Mouse (Mus musculus) hematopoietic stem cell, adult 5-6 weeks (primary cell): ENCODE data around the gene Trhde. TPM values are rescaled to one million over a fixed set of nuclear protein-coding genes. Genes with fewer than 3 reads are reported as not detected.

Source experiments
- ATAC-seq, 2 experiments: fragments of 125-278 bp in 1 of 2; replicated peaks in 1 of 2; 2 replicates each; pipeline ENCODE4 v1.8.0; 2016 to 2017; ENCODE audit warnings: inconsistent platforms in 2 of 2, mild to moderate bottlenecking in 2 of 2, moderate number of reproducible peaks in 2 of 2, low read depth in 1 of 2, moderate TSS enrichment in 1 of 2; ENCODE audit not compliant: low FRiP score in 2 of 2, poor library complexity in 2 of 2, severe bottlenecking in 2 of 2, insufficient read depth in 1 of 2, low TSS enrichment in 1 of 2
- total RNA-seq: library from RNA; stranded (forward); fragments of 172-1452, 232-1000 nt; gene quantifications from 2 replicates; pipeline ENCODE4 v1.2.3, GENCODE M21; 2017

Gene Trhde
- total RNA-seq, 1 experiment from 2014 or later, result not detected

DNA sequence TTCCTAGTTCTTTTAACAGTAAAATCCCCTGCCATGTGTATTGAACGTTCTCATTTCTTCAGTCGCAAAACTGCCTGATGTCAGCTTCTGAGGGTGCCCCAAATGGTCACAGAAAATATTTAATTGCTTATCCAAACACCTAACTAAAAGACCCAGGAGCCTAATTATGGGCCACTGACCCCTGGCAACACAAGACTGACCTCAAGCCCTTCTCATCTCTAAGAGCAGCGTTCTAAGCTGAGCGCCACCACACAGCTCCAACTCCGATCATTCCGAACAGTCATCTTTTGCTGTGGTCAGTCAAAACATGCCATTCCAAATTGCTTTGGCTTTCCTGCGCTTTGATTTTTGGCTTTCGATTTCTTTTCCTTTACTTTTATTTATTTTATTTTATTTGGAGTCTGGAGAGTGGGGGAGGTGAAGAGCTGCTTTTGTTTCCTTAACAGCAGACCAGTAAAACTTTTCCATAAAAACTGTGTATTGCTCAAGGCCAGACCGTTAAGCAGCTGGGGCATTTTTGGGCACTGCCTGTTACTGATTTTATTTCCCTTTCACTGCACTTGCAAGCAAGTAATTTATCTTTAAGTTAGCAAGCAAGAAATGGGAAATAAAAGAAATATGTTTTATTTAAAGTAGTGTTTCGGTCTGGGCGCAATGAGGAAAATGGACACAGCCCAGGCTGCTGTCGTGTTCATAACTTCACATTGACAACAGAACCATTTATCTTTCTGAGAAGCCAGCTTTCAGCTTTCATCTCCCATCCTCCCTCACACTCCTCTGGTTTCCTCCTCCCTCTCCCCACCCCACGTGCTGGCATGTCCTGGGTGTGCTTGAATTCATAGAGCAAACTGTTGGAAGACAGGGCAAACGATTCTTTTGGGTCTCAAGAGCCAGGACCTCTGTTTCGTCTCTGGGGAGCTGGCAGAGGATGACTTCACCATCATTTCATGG is 59.1 kb downstream of the Trhde start:
- no peak for ATAC-seq

DNA sequence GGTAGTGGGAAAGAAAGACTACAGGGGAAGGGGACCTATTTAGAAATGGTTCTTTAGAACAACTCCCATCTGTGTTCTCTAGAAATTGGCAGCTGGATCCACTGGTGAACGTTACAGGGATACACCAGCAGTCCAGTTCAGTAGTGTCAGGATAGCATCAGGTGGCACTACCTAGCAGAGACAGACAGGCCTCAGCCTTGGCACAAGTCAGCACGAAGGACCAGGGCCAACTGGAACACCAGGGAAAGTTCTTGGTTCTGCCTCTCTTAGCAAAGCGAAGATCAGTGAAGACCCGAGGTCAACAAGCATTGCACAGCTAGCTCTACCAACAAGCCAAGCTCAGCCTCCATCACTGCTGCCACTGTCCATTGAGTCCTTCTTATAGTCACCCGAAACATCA is 62.2 kb downstream of the Trhde start:
- no peak for ATAC-seq

DNA sequence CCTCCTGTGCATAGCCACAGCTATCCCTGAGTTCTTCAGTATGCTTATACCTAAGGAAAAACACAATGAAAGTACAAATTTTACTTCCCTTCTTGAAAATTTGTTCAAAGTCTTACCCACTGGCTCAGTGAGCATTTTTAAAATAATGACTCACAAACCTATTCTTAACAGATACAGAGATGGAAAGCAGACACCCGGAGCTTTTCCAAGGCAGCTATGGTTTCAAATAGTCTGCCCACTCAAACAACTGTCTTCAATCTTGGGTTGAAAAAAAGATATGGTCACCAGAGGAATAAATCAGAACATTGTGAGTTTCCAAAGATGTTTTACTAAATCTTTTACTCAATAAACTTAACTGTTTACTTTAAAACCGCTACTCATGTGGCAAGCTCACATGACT is 64.5 kb downstream of the Trhde start:
- ATAC-seq, result no peak

DNA sequence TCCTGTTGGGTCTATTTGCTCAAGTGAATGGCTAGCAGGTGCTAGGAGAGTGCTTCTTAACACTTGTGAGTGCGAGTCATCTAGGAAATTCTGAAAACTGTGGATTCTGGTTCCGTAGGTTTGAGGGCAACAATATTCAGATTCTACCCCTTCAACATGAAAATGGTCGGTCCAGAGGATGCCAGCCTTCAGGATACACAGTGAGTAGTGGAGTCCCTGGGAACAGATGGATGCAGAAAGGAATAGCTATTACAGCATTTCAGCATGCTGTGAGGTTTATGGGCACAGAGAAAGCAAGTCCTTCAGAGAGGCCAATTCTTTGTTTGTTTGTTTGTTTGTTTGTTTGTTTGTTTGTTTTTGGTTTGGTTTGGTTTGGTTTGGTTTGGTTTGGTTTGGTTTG is 65.7 kb downstream of the Trhde start:
- no peak for ATAC-seq

DNA sequence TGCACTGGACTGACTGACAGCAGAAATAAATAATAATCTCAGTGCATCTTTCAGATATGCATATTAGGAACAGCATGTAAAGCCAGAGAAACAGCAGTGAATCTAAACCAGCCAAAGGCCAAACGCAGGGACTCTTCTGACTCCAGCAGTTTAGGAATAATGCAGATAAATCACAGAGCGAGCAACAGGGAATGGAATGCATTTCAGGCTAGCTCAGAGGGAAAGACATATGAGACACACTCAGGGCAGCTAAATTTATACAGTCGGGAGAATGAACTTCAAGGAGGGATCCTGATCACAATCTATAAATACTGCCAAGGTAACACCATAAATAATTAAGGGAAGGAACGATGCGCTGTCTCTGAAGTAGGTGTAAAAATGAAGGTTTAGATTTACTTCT is 66.4 kb downstream of the Trhde start:
- no peak for ATAC-seq

DNA sequence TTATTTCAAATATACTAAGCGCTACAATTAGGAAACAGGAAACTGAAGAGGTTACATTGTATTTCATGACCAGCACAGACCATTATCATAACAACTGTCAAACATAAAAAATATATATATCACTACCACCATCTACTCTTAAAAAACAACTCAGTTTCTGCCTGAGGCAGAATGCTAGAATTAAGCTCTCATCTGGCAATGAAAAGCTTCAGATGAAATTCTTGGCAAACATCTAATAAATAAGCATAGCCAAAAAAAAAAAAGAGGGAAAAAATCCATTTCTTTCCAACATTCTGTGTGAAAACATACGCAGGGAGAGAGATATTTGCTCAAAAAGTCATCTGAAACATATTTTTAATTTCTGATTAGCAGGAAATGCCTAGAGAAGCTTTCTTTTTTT is 67.0 kb downstream of the Trhde start:
- no peak for ATAC-seq

DNA sequence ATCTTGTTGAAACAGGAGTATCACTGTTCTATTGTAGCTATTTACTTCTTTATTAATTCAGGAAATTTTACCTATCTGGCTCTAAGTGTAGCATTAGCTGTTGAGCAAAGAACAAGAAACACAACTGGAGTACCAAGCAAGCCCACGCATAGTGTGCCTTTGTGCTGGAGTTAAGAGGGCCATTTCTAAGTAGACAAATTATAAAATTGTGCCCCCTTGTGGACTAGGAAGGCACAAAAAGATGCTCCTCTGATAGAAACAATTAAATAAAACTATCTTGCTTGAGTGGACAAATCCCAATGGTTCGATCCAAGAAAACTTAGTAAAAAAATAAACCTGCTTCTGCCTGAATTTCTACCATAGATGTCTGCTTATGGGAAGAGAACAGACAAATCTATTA is 76.5 kb downstream of the Trhde start:
- ATAC-seq, result no peak

DNA sequence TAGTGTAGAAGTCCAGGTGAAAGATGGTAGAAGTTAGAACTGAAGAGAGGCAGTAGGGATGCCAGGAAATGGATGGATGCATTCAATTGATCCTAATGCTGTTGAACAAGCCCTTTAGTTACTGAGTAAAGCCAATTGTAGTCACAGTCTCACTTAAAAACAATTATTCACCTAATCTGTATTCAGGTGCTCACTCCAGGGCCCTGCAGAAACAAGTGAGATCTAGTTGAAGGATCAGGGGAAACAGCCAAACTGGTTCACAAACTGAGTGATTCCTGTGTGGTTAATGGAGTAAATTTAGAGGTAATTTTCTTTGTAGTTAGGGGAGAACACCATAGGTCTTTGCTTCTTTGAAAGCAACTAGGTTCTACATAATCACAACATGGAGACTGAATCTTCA is 100.3 kb downstream of the Trhde start:
- ATAC-seq, result no peak

DNA sequence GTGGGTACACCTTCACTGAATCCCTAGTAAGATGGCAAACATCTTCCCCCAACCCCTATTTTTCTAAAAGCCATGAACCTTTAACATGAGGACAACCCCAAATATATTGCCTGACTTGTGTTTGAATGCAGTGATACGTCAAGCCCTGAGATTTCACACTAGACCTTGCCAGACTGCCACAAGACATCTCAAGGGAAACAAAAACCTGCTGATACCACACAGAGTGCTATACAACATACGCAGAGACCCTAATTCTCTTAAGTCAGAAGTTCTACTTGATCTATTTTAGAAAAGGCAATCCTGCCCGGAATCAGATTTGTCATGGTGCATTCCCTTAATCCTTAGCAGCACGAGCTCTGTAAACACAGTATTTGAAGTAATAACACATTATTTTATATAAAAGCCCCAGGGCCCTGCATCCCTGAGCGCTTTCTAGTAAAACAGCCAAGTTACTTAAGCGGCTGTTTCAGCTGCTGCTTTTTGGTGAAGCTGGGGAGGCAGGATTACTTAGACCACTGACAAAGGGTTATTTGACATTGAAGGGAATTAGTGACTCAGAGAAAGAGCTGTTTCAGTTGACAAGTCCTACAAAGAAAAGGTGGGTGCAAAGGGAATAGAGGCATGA is 130.2 kb downstream of the Trhde start:
- no peak for ATAC-seq

DNA sequence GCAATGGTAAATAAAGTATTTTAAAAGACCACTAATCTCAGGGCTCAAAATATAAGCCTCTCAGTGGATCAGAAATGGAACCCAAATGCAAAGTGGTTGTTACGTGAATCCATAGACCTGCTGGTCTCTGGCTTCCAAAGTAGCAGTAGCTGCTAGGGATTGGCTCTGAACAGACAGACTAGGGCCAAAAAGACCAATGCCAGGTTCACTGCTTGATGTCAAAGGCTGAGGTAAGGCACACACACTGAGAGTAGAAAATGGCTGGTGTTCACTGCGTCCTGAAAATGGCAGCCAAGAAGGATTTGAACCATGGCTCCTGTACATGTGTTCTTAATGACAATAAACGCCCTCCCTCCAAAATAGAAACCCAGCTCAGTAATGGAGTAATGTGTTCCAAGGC is 209.1 kb downstream of the Trhde start:
- no peak for ATAC-seq

DNA sequence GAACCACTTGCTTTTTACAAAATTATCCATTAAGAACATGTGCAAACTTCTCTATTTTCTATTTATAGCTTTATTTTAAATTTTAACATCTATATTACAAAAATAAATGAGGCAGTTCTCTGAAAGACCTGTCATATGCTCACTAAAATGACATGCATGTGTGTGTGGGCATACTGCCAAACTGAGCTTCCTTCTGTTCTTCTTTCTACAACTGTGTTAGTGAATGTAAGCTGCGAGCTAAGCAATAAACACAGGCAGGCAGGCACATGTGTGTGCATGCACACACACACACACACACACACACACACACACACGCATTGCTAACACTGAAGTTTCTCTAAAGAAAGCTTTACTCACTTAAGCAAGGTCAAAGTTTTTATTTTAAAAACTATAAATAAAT is 223.2 kb downstream of the Trhde start:
- ATAC-seq, result no peak

DNA sequence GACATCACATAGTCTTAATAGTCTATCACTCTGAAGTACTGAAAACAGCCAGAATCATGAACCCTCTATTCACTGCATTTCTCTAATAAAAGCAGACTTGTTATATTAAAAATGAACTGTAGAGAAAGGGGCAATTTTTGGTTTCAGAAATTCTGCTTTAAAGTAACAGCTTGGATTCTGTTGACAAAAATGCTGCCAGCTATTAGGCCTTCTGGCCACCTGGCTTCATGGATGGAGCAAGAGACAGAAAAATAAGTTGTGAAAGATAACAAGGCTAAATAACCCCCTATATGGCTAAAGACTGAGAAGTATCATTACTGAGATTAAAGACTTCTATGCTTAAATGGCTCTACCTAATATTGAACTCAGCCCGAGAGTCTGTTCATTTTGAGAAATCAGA is 234.2 kb downstream of the Trhde start:
- no peak for ATAC-seq

DNA sequence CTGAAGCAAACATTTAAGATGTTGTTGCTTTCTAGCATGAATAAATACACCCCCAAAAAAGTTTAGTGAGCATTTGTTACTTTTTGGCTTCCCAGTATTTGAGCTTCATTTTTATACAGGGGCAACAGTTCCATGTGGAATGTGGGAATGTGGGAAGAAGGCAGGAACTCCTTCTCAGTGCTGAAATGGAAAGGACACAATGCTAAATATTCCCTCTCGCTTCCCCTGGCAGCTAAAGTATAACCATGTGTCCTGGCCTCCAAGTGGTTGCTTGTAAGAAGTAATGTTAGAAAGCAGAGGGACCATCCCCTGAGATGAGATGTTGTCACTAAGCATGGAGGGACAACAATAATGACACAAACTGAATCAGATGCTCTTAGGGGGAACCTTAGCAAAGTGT is 292.9 kb downstream of the Trhde start:
- no peak for ATAC-seq

DNA sequence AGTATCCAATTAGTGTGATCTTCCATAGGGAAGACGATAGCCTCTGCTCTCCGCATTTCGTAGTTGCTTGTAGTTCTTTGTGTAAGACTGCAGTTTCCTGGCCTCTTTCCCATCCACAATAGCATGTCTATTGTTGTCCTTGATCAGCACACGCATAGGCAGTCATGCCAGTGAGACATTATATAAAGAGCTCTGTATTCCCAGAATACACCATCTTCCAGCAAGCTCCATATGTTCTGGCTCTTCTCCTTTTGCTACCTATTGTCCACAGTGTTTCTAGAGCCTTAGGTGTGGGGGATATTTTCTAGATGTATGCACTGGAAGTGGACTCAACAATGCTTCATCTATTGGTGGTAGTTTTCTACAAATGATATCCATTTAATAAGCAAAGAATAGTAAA is 313.3 kb downstream of the Trhde start:
- ATAC-seq, result no peak

DNA sequence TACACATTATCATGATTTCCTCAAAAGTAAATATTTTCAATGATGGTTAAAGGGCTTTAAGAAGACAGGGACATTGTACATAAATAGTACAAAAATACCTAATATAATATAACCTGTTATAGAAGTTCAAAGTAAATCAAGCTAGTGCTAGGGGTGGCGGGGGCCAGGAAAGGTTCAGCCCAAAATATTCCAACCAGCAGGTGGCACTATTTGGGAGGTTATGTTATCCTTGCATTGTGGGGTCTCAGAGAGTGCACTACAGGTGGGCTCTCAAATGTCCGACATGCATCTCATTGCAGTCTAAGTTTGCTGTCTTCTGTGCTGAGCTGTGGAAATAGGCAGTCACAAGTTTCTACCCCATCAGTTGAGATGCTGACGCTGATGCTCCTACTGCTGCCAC is 346.5 kb downstream of the Trhde start:
- ATAC-seq, result no peak

DNA sequence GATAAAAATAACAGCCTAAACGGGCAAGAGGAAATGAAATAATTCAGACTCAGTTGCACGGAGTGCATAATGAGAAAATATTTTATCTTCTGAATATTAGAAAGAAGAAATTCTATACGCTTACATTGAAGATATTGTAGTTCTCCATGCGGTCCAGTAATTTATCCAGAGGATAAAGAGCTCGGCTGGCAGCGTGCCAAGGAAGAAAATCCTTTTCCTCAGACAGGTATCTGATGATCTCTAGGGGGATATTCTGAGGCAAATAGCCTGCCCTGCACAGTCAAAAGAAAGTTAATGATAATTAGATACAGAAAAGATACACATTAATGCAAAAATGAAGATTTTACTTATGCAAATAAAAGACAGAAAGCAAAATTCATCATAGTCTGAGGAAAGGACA is 354.0 kb downstream of the Trhde start:
- no peak for ATAC-seq

DNA sequence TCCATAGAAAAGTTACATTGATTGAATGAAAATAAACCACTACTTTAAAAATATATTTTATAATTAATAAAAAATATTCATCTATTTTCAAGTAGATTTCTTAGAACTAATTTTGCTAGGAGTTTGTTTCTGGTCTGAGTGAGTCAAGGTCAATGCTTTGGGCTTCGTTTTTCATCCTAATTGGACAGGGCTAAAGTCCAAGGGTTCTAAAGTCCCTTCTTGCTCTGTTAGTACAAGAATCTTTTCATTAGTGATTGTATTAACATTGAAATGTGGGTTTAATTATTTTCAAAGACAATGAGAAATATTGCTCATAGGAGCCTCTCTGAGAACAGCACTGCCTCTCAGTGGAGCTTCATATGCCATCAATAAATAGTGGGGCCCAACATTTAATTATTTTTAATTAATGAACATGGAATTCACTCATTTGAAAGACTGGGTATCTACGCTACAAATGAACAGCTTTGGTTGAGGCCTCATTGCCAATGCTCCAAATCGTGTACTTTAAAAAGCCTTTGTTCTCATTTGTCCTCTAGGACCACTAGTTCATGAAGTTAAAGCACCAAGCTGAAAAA is 383.1 kb downstream of the Trhde start:
- no peak for ATAC-seq

DNA sequence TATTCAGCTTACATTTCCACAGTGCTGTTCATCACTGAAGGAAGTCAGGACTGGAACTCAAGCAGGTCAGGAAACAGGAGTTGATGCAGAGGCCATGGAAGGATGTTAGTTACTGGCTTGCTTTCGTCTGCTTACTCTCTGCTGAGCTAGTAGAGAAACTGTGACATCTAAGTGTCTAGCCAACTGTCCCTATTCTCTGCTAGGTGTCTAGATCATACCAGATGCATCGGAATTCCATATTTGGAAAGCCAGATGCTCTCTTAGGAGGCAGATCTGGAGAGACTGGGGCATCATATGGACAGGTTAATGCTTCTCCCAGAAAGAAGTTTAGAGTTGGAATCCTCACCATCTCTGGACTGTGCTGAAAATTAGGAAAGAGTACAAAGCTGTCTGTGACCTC is 386.4 kb downstream of the Trhde start:
- no peak for ATAC-seq

DNA sequence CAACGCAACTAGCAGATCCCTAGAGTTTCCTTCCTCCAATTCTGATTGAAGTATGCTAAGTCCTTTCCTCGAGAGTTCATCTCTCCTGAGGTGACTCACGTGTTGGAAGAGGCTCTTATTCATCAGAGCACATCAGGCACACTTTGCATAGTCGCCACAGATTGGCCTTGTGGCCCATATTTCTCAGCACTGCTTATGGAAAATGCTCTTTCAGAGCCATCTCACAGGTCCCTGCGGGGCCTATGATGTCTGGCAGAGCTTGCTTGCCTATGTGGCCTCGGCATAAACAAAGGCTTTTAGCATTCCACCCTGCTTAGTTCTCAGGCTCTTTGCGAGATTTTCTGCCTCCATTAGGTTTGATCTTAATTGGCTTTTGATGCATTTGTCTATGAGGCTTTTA is 396.8 kb downstream of the Trhde start:
- no peak for ATAC-seq
